Mouse (Mus musculus) urinary bladder, postnatal 4 days (tissue): ENCODE data around the gene Lsamp.

Source experiments
- DNase-seq, 2 experiments: peaks; one replicate each; pipeline ENCODE4 v3.0.0; 2021 to 2022; ENCODE audit warnings: low spot score in 2 of 2

The Lsamp gene

DNA sequence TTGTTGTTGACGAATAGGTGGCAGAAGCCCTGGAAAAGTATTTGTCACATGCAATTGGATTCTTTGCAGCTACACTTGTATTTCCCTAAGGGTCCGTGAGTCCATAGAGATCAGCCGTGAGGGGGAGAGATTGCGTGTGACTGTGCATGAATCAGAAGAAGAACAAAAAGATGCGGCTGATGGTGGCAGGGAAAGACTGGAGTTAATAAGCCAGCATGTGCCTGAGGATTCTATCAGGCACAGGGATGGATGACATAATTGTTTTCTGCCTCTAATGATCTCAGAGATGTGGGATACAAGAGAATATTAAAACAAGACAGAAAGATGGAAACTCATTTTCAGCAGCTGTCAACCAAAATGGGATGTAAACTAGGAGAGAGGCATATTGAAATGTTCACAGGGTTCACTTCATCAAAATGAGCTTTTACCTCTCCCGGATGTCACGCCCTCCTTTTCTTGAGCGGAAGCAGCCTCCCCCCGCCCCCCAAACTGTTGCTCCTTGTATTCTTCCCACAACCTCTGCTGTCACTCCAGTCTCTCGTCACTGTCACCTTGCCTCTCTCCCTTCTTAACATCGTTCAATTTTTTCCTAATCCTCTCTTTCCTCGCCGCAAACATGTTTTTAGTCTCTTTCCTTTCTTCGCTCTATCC is 2205.4 kb downstream of the Lsamp start:
- no peak for DNase-seq

GRCm38 (mm10) chr16:42190114-42191045 is 2206.2 kb downstream of the Lsamp start:
- DNase-seq, result peak; percentile 90 to 91
